Mouse (Mus musculus) stomach, postnatal 0 days (tissue): ENCODE data around the gene Acss1.

Experiments
- CTCF ChIP-seq: IDR thresholded peaks from 2 replicates; pipeline ENCODE4 v1.5.1; 2016; ENCODE audit warnings: antibody characterized with exemption, low read depth, mild to moderate bottlenecking, moderate library complexity
- EP300 ChIP-seq: optimal IDR thresholded peaks from 2 replicates; pipeline ENCODE3; 2016; ENCODE audit warnings: antibody characterized with exemption

DNA sequence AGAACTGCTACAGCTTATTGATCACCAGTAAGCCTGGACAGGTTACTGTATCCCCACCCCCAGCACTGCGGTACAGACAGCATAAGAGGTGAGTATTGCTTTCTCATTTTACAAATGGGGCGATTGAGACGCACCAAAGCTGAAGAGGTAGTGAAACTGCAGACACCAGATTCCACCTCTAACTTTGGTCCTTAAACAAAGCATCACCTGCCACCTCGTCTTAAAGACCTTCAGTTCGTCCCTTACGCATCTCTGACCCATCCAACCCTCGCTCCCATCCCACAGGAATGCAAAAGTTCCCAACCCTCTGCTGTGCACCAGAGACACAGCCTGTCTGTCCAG is 1.6 kb downstream of the Acss1 start:
- no peak for TF ChIP-seq CTCF
- no peak for TF ChIP-seq EP300
